Mouse (Mus musculus) brain, embryonic 14.5 days (tissue): ENCODE data around the gene Brca1.

Source experiments
- CTCF ChIP-seq: fragments of 200-500 bp; IDR thresholded peaks from 2 replicates; pipeline ENCODE4 v1.5.1; 2012; ENCODE audit warnings: inconsistent platforms, mild to moderate bottlenecking, moderate library complexity, borderline replicate concordance; ENCODE audit not compliant: insufficient read depth, insufficient read length; ENCODE audit errors: extremely low read depth
- POLR2A ChIP-seq: fragments of 200-500 bp; IDR thresholded peaks from 2 replicates; pipeline ENCODE4 v1.6.1; 2012; ENCODE audit warnings: mild to moderate bottlenecking, inconsistent platforms, borderline replicate concordance; ENCODE audit not compliant: poor library complexity, insufficient read depth, insufficient read length, severe bottlenecking; ENCODE audit errors: extremely low read depth

DNA sequence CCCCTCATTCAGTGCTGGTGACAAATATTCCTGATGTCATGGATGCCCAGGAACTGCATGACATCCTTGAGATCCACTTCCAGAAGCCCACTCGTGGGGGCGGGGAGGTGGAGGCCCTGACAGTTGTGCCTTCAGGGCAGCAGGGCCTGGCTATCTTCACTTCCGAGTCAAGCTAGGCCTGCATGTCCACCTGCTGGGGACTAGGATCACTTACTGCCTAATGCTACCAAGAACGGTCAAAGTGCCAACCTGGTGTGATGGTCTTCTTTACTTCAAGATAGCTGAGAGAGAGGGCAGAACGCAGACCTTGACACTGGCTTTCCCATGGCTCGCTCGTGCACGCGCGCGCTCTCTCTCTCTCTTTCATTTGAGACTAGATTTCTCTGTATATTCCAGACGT, 93.5 kb downstream of the Brca1 start:
- TF ChIP-seq POLR2A (no peak), CTCF (no peak)
